Mouse (Mus musculus) urinary bladder, postnatal 25 days (tissue): Measurements from ENCODE around the gene Stom.

ENCODE experiments used
- DNase-seq: peaks from one replicate; pipeline ENCODE4 v3.0.0; 2022; ENCODE audit warnings: low spot score

The Stom gene

GRCm38 (mm10) chr2:35336388-35337280 is at the start of gene Stom:
TSS of gene Stom (minus strand) at chr2:35336976.
- DNase-seq: peak; percentile 100

- DNase-seq: no peak
Measured at GRCm38 (mm10) chr2:35385441-35385871, 48.7 kb upstream of the Stom start.

DNA sequence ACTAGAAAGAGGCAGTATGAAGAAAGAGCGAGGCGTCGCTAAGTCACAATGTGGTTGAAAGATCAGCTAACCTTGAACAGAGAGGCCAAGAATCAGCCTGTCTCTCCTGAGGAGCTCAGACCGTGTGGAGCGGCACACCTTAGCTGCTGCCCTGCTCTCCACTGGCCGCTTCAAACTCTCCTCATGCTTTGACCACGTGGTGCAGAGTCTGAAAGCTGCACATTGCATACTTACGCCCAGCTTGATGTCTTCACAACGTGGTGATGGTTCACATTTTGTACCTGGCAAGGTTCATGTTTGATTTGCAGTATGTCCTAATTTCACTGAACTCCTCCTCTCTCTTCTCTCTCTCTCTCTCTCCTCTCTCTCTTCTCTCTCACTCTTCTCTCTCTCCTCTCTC is 42.5 kb upstream of the Stom start:
- DNase-seq: no peak

GRCm38 (mm10) chr2:35377600-35377999 is 40.8 kb upstream of the Stom start:
- DNase-seq: no peak

DNA sequence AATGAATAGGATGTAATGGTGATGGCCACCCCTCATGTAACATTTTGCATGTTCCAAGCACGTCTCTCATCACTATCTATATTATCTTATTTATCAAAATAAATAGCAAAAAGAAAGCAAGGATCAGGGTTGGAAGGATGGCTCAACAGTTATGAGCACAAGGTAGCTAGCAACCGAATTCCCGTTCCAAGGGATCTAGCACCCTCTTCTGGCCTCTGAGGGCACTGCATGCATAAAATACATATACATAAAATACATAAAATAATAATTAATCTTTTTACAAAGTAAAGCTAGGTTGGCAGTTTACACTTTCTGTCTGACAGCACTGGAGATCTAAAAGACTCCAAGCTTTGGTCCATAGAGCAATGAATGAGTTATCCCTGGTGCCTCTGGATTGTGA is 36.2 kb upstream of the Stom start:
- no peak for DNase-seq

GRCm38 (mm10) chr2:35370686-35371085 is 33.9 kb upstream of the Stom start:
- DNase-seq: no peak

DNA sequence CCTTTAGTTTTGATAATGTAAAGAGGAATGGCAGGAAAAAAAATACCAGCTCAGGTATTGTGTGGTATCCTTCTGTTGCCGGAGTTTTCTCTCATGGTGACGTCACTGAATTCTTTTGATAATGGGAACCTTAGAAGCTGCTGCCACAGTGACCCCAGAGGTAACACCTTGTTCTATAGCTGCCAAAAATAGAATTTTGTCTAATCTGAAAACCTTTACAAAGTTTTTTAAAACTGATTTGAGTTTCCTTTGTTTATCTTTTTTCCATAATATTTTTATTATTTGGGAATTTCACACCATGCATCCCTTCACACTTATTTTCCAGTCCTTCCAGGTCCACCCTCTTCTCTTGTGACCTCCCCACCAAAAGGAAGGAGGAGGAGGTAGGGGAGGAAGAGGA is 30.9 kb upstream of the Stom start, which contains the start of gene 4930568D16Rik:
TSS of gene 4930568D16Rik (minus strand) at position 101 of the 400 bp plus-strand sequence.
- DNase-seq: no peak

GRCm38 (mm10) chr2:35349184-35349583 is 12.4 kb upstream of the Stom start:
- no peak for DNase-seq

GRCm38 (mm10) chr2:35345984-35346383 is 9.2 kb upstream of the Stom start:
- no peak for DNase-seq

GRCm38 (mm10) chr2:35342605-35343004 is 5.8 kb upstream of the Stom start:
- DNase-seq: no peak

DNA sequence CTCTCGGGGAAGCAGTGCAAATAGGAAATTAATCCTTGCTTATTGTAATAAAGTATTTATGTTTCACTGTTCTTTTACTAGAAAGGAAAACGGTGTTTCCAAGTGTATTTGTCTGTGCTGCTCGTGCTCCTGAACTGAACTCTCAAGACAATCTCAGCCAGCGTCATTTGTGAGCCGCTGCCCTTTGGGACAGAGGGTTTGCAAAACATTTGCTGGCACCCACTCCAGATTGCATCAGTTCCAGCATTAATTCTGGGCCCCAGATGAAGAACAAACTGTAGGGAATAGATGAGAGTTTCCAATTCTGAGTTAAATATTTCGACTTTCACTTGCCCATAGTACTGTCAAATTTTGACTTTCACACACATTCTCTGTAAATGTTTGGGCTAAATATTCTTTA is 1.9 kb upstream of the Stom start:
- no peak for DNase-seq

- no peak for DNase-seq
Measured at GRCm38 (mm10) chr2:35338036-35338435, 1.3 kb upstream of the Stom start.

- no peak for DNase-seq
Measured at GRCm38 (mm10) chr2:35337419-35337818, 643 bp upstream of the Stom start.

GRCm38 (mm10) chr2:35335620-35336019 is 1.2 kb downstream of the Stom start:
- DNase-seq: no peak

DNA sequence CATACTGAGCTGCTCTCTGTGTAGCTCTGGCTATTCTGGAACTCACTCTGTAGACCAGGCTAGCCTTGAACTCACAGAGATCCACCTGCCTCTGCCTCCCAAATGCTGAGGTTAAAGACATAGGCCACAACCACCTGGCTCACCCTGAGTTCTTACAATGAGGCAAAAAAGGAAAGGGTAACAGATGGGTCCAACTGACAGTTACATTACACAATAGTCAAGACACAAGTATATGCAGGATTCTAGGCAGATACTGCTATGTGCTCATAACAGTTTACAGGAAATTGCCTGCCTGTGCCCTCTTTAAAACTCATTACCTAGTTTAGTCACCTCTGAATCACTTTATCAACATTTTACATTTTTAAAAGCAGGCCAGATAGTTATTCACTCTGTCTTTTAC is 3.1 kb downstream of the Stom start:
- DNase-seq: no peak

GRCm38 (mm10) chr2:35331205-35331604 is 5.6 kb downstream of the Stom start:
- DNase-seq: no peak

DNA sequence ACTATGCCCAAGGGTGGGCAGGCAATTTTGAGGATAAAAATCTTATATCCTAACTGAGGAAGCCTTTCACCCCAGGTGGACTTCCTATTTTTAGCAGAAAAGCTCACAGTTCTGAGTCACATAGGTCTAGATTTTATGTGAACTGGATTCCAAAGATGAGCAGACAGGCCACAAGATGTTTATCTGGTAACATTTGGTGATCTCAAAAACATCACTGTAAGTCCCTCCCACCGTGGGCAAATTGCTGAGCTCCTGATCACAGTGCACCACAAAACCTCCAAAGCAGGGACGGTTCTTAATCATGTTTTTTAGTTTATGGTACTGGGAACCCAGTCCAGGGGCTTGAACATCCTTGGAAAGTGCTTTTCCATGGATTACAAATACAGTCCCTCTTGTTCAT is 7.7 kb downstream of the Stom start:
- no peak for DNase-seq

DNA sequence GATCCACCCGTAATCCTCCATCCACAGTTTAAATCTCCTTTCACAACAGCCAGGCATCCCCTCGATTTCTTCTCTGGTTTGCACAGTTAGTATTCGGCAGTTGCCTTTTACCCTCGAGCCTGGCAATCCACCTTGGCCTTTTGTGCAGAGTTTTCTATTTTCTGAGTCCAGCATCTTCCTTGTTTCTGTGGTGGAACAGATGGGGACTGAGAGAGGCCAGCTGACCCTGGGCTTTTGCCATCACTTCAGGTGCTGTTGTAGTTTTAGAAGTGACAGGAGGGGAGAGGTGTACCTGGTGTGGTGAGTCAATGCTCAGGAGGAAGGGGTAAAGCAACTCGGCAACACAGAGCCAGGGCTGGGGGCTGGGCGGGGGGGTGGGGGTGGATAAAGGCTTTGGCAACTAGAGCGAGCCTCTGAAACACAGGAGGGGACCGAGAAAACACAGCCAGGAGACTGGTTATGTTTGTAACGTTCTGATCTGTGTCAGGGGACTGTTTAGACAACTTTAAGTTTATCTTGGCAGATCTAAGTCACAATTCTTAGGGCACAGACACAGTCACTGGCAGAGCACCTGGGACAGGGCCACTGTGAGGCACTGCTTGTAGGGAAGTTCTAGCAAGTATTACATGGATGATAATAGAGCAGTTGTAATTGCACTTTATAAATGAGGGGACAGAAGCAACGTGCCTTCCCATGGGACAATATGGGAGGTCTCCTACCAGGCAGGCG is 8.5 kb downstream of the Stom start:
- no peak for DNase-seq

DNA sequence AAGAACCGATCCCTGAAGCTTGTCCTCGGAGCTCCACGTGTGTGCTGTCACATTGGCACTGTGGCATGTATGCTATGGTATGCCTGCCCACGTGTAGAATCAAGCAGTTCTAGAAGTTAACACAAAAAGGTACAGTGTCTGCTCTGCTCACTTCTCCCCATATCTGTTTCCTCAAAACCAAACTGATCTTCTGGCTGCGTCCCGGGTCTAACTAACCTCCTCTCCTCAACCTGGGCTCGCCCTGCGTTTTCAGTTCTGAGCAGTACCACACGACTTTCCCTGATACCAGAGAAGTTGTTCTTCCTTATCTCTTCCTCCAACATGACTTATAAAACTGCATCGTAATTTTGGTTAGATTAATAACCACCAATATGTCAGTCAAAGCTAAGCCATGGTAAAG is 9.2 kb downstream of the Stom start:
- no peak for DNase-seq

DNA sequence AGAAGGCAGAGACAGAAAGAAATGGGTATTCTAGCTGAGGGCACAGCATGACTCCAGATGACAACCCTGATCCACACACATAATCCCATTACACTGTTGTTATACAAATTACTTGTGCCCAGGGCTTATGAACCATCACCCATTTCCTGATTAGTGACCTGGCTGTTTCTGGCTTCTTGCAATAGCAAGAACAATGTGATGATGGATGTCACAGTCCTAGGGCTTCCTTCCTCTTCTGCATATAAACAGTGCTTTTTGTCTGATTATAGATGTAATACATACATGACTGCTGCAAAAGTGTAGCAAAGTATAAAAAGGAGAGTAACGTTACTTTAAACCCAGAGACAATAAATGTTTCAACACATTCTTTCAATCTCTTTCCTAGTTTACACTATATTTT is 9.8 kb downstream of the Stom start:
- no peak for DNase-seq

GRCm38 (mm10) chr2:35325930-35326329 is 10.8 kb downstream of the Stom start:
- no peak for DNase-seq

DNA sequence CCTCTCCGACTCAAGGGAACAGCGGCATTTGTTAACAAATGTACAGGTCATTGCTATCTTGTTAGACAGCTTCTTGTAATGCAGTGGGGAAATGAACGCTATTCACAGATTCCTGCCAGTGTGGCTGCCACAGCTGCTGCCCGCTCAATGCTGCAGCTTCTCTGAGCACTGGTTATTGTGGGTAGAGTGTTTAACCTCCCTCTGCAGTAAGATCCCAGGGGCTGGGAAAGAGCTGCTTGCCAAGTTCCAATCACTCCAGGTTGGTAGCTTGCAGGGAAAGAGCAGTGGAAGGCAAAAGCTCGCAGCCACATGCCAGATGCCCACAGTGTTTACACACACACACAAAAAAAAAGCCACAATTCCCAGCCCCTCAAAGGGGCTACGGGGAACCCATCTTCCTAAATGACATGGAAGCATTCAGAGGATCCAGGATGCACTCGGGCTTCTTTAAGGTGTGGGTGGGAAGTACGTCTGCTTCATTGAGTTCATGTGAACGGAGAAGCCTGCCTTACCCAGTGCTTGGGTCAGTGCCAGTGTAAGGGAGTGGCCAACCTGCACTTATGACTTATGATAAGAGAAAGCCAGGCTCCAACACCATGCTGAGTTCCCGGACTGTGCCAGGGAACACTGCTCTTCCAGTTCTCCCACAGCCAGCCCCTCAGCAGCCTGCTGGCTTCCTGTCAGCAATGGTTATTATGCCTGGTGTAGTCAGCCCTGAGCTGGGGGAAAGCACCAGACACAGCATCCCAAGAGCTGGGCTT is 14.2 kb downstream of the Stom start:
- peak; percentile 35 for DNase-seq
